Mouse (Mus musculus) c-Kit-positive CD71-negative TER-119-negative erythroid progenitor cells, embryonic 14.5 days (primary cell): ENCODE results near the gene Actl7b.

Experiments
- DNase-seq: peaks from one replicate; pipeline ENCODE4 v3.0.0-alpha.2; 2013; ENCODE audit warnings: low read depth

The Actl7b gene

GRCm38 (mm10) chr4:56741041-56741493, at the start of gene Actl7b:
TSS of gene Actl7b (minus strand) at chr4:56741443.
- DNase-seq: no peak

- DNase-seq: no peak
Measured at GRCm38 (mm10) chr4:56771065-56771464, 29.8 kb upstream of the Actl7b start.

DNA sequence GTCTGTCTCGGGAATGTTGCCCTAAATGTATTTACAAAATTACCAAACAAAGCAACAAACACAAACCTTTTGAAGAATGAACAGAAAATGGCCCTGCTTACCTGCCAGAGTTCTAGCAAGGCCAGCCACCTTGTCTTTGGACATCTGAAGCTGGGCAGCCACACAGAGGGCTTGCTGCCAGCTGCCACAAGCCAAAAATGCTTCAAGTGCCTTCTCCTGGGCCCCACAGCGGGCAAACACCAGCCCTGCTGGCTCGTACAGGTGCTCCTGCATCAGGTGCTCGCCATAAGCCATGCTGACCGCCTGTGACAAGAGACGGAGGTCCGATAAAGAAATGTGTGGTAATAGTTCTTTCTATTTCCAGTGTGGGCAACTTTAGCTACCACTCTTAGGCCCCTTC, 27.7 kb upstream of the Actl7b start:
- no peak for DNase-seq

GRCm38 (mm10) chr4:56767861-56768284, 26.6 kb upstream of the Actl7b start:
- DNase-seq: no peak

GRCm38 (mm10) chr4:56757693-56758092, 16.4 kb upstream of the Actl7b start:
- DNase-seq: no peak

GRCm38 (mm10) chr4:56756966-56757600, 15.8 kb upstream of the Actl7b start:
- DNase-seq: peak; percentile 17

GRCm38 (mm10) chr4:56756021-56756420, 14.8 kb upstream of the Actl7b start:
- no peak for DNase-seq

GRCm38 (mm10) chr4:56747456-56747855, 6.2 kb upstream of the Actl7b start:
- no peak for DNase-seq

DNA sequence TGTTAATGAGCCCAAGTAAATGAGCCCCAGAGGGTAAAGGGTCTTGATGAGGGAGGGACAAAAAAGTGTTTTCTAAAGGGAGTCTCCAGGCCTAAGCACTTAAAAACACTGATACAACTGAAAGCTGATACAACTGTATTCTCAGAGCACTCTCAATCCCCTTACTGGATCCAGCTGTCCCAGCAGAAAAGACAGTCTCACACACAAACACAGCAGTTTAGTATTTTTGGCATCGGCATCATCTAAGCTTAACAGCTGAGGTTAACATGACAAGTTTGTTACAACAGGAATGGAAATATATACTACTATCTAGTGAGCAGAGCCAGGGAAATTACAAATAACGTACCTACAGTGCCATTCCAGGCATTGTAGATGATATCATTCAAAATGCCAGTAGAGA, 5.1 kb upstream of the Actl7b start:
- no peak for DNase-seq

- no peak for DNase-seq
Measured at GRCm38 (mm10) chr4:56743363-56744195, 2.3 kb upstream of the Actl7b start, which contains the start of gene Actl7a. TSS of gene Actl7a (plus strand) at chr4:56743413.

- DNase-seq: no peak
Measured at GRCm38 (mm10) chr4:56742698-56743097, 1.5 kb upstream of the Actl7b start.

- DNase-seq: no peak
Measured at GRCm38 (mm10) chr4:56740611-56741010, 632 bp downstream of the Actl7b start.

- no peak for DNase-seq
Measured at GRCm38 (mm10) chr4:56740020-56740485, 1.2 kb downstream of the Actl7b start, which contains the start of gene Gm26657. TSS of gene Gm26657 (plus strand) at chr4:56740070.

DNA sequence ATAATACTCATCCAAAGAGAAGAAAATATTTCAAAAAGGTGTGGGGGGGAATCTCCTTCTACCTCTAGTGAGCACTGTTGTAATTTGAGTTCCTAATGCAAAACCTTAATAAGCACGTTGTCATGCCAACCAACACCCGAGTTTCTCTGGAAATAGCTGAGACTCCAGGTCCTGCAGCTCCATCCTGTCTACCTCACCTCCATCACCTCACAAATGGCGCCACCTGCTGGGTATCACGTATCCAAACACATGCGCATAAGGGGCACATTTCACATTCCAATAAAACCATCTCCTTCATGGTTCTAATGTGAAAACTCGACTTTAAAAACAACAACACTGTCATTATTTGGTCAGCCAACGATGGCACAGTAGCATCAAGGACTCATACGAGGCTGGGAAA, 15.4 kb downstream of the Actl7b start:
- peak; percentile 2 for DNase-seq

GRCm38 (mm10) chr4:56723237-56723636, 18.0 kb downstream of the Actl7b start:
- DNase-seq: no peak

- DNase-seq: no peak
Measured at GRCm38 (mm10) chr4:56722346-56722745, 18.9 kb downstream of the Actl7b start.

DNA sequence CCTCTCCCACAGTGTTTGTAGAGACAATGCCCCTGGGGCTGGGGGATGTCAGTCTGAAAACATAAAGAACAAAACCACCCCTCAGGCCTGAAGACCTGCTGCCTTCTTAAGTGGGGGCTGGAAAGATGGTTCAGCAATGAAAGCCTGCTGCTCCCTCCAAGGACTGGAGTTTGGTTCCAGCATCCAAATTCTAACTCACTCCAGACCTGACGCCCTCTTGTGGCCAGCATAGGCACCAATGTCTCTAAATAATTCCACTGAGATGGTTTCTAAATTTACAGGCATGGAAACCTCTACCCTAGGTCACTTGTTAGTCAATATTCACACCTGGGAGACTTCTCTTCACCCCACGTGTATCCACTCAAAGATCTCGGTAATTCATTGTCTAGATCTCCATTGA, 19.8 kb downstream of the Actl7b start:
- peak; percentile 20 for DNase-seq

DNA sequence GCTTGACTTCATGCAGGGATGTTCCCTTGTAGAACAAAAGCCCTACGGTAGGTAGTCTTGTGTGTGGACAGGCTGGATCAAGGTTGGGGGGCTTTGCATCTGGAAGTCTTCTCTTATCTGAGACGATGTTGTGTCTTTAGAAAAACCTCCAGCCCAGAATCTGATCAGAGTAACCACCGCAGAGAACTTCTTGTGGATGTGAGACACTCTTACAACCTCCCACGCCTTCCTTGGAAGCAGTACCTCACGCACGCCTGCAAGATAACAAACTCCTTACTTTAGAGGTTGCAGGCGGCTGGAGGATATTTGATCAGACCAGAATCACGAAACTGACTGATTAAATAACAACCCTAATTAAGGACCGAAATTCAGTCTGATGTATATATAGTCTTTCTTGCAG, 20.8 kb downstream of the Actl7b start:
- no peak for DNase-seq

DNA sequence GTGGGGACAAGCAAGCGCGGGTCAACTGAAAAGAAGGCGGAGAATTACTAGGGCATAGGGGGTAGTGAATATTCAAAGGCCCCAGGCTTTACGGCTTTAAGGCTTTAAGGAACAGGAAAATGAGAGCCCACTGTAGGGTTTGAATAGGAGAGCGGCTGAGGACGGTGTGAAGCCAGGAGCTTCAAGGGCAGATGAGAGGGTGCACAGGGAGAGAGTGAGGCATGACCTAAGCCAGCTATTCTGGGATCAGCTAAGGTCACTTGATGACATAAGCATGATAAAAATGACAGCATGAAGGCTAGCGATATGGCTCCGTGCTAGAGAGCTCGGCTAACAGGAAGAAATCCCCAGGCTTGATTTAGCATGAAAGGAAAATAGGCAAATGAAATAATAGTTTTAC, 21.8 kb downstream of the Actl7b start:
- DNase-seq: no peak

DNA sequence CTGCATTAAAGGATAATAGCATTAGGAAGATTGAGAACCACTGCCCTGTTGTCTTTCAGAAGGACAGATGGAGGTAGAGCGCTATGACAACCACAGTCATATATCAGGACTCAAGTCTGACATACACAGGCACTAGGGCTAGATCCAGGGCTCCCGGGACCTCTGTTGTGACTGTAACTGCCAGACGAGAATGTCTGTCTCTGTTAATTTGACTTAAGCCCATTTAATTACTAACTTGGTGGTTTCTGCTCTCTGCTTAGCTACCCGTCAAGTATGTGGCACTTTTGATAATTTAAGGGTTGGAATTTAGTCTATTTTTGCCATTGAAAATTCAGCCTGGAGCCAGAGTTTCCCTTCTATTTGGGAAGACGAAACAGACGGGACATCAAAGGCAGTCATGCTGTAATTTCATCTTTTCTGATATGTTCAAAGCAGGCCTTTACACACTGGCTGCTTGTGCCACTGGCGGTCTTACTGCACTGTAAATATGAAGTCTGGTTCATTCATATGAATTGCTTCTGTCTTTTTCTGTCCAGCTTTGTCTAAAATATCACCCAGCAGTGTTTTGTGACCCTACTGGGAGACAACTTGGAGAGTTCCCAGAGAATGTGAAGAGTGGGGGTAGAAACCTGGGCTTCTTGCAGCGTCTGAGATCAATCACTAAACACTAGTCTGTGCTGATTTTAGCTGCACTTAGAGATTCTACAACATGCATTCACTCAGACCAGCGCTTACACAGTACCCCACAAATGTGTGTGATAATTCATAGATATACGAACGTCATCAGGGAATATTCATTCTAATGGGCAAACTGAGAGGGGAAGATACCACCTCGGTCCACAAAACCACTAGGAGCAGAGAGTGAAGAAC, 22.4 kb downstream of the Actl7b start:
- no peak for DNase-seq

DNA sequence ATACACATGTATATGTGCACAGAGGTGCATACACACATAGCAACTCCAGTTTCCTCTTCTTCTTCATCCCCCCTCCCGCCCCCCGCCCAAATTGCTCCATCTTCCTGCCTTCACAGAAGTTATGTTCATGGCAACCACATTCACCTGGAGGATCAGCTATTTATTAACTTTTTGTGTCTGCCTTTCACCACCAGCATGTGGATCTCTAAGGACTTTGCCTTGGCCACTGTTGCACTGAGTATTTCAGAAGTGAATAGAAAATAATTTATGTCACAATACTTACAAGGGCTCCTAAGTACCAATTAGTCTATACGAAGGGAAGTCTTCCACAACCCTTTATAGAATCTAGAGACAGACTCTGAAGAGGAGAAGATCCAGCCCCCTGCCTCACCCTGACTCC, 23.3 kb downstream of the Actl7b start:
- DNase-seq: no peak

DNA sequence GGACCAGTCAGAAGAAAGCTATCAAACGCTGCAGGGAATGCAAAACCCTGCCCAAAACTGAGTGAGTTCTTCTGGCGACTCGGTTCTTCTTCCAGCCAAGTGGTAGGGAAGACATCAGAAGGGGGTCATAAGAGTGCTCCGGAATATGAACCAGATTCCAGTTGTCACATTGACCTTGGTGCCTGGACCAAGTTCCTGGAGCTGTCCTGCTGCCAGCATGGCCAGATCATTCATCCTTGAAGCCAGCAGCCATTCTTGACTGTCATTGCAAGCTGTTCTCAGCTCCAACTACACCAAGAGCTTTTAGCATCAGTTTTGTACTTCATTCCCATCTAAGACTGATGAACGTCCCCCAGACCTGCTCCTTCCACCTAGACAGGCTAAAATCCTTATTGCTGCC, 24.4 kb downstream of the Actl7b start:
- DNase-seq: no peak
